Mouse (Mus musculus) small intestine, adult 2 months (tissue): ENCODE data around the gene Llcfc1. TPM values are rescaled to one million over a fixed set of nuclear protein-coding genes. Genes with fewer than 3 reads are reported as not detected.

Source experiments
- H3K27ac ChIP-seq: fragments of 200-500 bp; 2 replicates; pipeline ENCODE4 v1.5.1; 2012; ENCODE audit warnings: low read depth, low read length, control low read depth, inconsistent platforms; ENCODE audit not compliant: insufficient read depth
- H3K27me3 ChIP-seq: fragments of 200-500 bp; 2 replicates; pipeline ENCODE4 v1.6.1; 2012; ENCODE audit warnings: mild to moderate bottlenecking, moderate library complexity, low read length, inconsistent platforms; ENCODE audit not compliant: control insufficient read depth, insufficient read depth
- H3K36me3 ChIP-seq: fragments of 200-500 bp; 2 replicates; pipeline ENCODE4 v1.6.1; 2012; ENCODE audit warnings: mild to moderate bottlenecking, low read length, control low read depth, inconsistent platforms; ENCODE audit not compliant: control insufficient read depth, insufficient read depth
- H3K4me1 ChIP-seq: fragments of 200-500 bp; 2 replicates; pipeline ENCODE4 v1.6.1; 2012; ENCODE audit warnings: low read length, inconsistent platforms, mixed read lengths; ENCODE audit not compliant: control insufficient read depth, insufficient read depth, insufficient read length
- H3K4me3 ChIP-seq: fragments of 200-500 bp; 2 replicates; pipeline ENCODE4 v1.5.1; 2012; ENCODE audit warnings: low read depth, mild to moderate bottlenecking, control low read depth, inconsistent platforms, low read length, moderate library complexity
- CTCF ChIP-seq: fragments of 200-500 bp; IDR thresholded peaks from 2 replicates; pipeline ENCODE4 v1.5.1; 2012; ENCODE audit warnings: low read depth, mild to moderate bottlenecking, control low read depth, inconsistent platforms, low read length, moderate library complexity, mixed read lengths; ENCODE audit not compliant: insufficient replicate concordance, insufficient read length; ENCODE audit errors: extremely low read depth
- POLR2A ChIP-seq: fragments of 200-500 bp; IDR thresholded peaks from 2 replicates; pipeline ENCODE4 v1.6.1; 2012; ENCODE audit warnings: low read depth, mild to moderate bottlenecking, control low read depth, inconsistent platforms, low read length, moderate library complexity
- WGBS: fragments of 180-500 bp; shearing (Covaris S2); methylation state at CpG from one replicate; pipeline ENCODE4 v1.1.7; 2018; 5-methylcytosine and 5-hydroxymethylcytosine counted together
- polyA plus RNA-seq: library from polyadenylated mRNA; depleted of rRNA; stranded (reverse); fragments of >200 nt; gene quantifications from 2 replicates; pipeline ENCODE4 v1.2.3, GENCODE M21; 2012

Gene Llcfc1
- polyA plus RNA-seq, 1 experiment = not detected

GRCm38 (mm10) chr6:41676530-41676929 is 7.7 kb upstream of the Llcfc1 start:
- 90% methylated on average over 2 of the region's 2 CpGs for WGBS
- no peaks in the 10 kb centered on the region for H3K4me1 ChIP-seq
- H3K27me3 ChIP-seq = no peaks in the 10 kb centered on the region
- no peaks in the 10 kb centered on the region for H3K36me3 ChIP-seq
- TF ChIP-seq CTCF (no peak), POLR2A (no peak)
- H3K27ac ChIP-seq = no peak overlapping the region
- H3K4me3 ChIP-seq = no peak overlapping the region

- Histone ChIP-seq H3K4me3 (no peak within 1 kb of the TSS), H3K27me3 (no peaks in the 10 kb centered on the region), H3K4me1 (no peaks in the 10 kb centered on the region), H3K36me3 (no peaks in the 10 kb centered on the region), H3K27ac (no peak within 1 kb of the TSS)
- TF ChIP-seq POLR2A (no peak), CTCF (no peak)
- WGBS = 85% methylated on average over 1 of the region's 1 CpGs
Measured at GRCm38 (mm10) chr6:41680669-41681068, 3.6 kb upstream of the Llcfc1 start, which contains the start of gene Trpv5. Gene Trpv5 (minus strand): TSS chr6:41680769.

- TF ChIP-seq POLR2A (no peak), CTCF (no peak)
- H3K27ac ChIP-seq = no peak overlapping the region
- no peak overlapping the region for H3K4me3 ChIP-seq
- no peaks in the 10 kb centered on the region for H3K4me1 ChIP-seq
- no peaks in the 10 kb centered on the region for H3K27me3 ChIP-seq
- H3K36me3 ChIP-seq = no peaks in the 10 kb centered on the region
- 69% methylated on average over 5 of the region's 5 CpGs for WGBS
Measured at GRCm38 (mm10) chr6:41681656-41682055, 2.6 kb upstream of the Llcfc1 start.

GRCm38 (mm10) chr6:41684911-41685310 is 680 bp downstream of the Llcfc1 start:
- Histone ChIP-seq H3K27me3 (no peaks in the 10 kb centered on the region), H3K4me3 (no peak overlapping the region), H3K36me3 (no peaks in the 10 kb centered on the region), H3K4me1 (no peaks in the 10 kb centered on the region), H3K27ac (no peak overlapping the region)
- 46% methylated on average over 5 of the region's 5 CpGs for WGBS
- TF ChIP-seq CTCF = no peak
- TF ChIP-seq POLR2A = no peak

GRCm38 (mm10) chr6:41685596-41685995 is 1.4 kb downstream of the Llcfc1 start:
- H3K27ac ChIP-seq = no peak overlapping the region
- TF ChIP-seq POLR2A (no peak), CTCF (no peak)
- H3K4me1 ChIP-seq = no peaks in the 10 kb centered on the region
- H3K4me3 ChIP-seq = no peak overlapping the region
- WGBS = 45% methylated on average over 3 of the region's 3 CpGs
- H3K36me3 ChIP-seq = no peaks in the 10 kb centered on the region
- no peaks in the 10 kb centered on the region for H3K27me3 ChIP-seq

- H3K27ac ChIP-seq = no peak overlapping the region
- H3K36me3 ChIP-seq = no peaks in the 10 kb centered on the region
- H3K27me3 ChIP-seq = no peaks in the 10 kb centered on the region
- no peaks in the 10 kb centered on the region for H3K4me1 ChIP-seq
- TF ChIP-seq POLR2A = no peak
- TF ChIP-seq CTCF = no peak
- H3K4me3 ChIP-seq = no peak overlapping the region
Measured at GRCm38 (mm10) chr6:41692200-41692599, 8.0 kb downstream of the Llcfc1 start.

GRCm38 (mm10) chr6:41694407-41694806 is 10.2 kb downstream of the Llcfc1 start:
- no peak for TF ChIP-seq POLR2A
- no peak for TF ChIP-seq CTCF
- Histone ChIP-seq H3K27ac (no peak overlapping the region), H3K4me3 (no peak overlapping the region), H3K27me3 (no peaks in the 10 kb centered on the region), H3K4me1 (no peaks in the 10 kb centered on the region), H3K36me3 (no peaks in the 10 kb centered on the region)
- 69% methylated on average over 1 of the region's 1 CpGs for WGBS

- no peak overlapping the region for H3K27ac ChIP-seq
- no peaks in the 10 kb centered on the region for H3K36me3 ChIP-seq
- TF ChIP-seq POLR2A (no peak), CTCF (no peak)
- H3K27me3 ChIP-seq = no peaks in the 10 kb centered on the region
- H3K4me1 ChIP-seq = no peaks in the 10 kb centered on the region
- 59% methylated on average over 1 of the region's 1 CpGs for WGBS
- H3K4me3 ChIP-seq = no peak overlapping the region
Measured at GRCm38 (mm10) chr6:41701245-41701644, 17.0 kb downstream of the Llcfc1 start.
